Mouse (Mus musculus): Measurements from ENCODE around the gene Spata31d1a. TPM values are rescaled to one million over a fixed set of nuclear protein-coding genes. Genes with fewer than 3 reads are reported as not detected.
"Not testable (repeated sequence)": the region's sequence is repeated elsewhere in the genome, so short reads cannot be mapped to it uniquely, and the experiment has no call there.

The Spata31d1a gene
- polyA plus RNA-seq, 1 experiment from 2014 or later: not detected

GRCm38 (mm10) chr13:59731652-59732051 is 21.5 kb upstream of the Spata31d1a start, which contains the start of gene Spata31d1d:
Gene Spata31d1d, minus strand, starts transcription at chr13:59731752.
- Histone ChIP-seq H3K36me3 (no peaks in the 10 kb centered on the region), H3K4me1 (no peaks in the 10 kb centered on the region), H3K9me3 (no peaks in the 10 kb centered on the region), H3K27ac (no peak within 1 kb of the TSS), H3K4me2 (no peak within 1 kb of the TSS), H3K9ac (no peak within 1 kb of the TSS), H3K27me3 (no peaks in the 10 kb centered on the region), H3K4me3 (no peak within 1 kb of the TSS)
- WGBS: 53% methylated on average over 7 of the region's 7 CpGs
- no peak for ATAC-seq (ENCODE audit: insufficient number of reproducible peaks, low FRiP score, low TSS enrichment, low read depth)

GRCm38 (mm10) chr13:59728378-59729093 is 18.4 kb upstream of the Spata31d1a start:
- Histone ChIP-seq H3K36me3 (no peaks in the 10 kb centered on the region), H3K4me2 (no peak overlapping the region), H3K4me1 (peaks cover 5% of the 10 kb centered on the region), H3K27ac (no peak overlapping the region), H3K27me3 (no peaks in the 10 kb centered on the region), H3K4me3 (no peak overlapping the region), H3K9me3 (no peaks in the 10 kb centered on the region), H3K9ac (no peak overlapping the region)
- 28% methylated on average over 7 of the region's 7 CpGs for WGBS
- ATAC-seq (ENCODE audit: insufficient number of reproducible peaks, low FRiP score, low TSS enrichment, low read depth): peak; percentile 53; the same call in 1 of the 2 replicates

GRCm38 (mm10) chr13:59726139-59726867 is 16.2 kb upstream of the Spata31d1a start:
- H3K27me3 ChIP-seq: no peaks in the 10 kb centered on the region
- H3K9me3 ChIP-seq: no peaks in the 10 kb centered on the region
- no peak overlapping the region for H3K27ac ChIP-seq
- peak overlapping the region; percentile 3; the same call in 1 of the 2 replicates for H3K4me3 ChIP-seq
- no peak for ATAC-seq (ENCODE audit: insufficient number of reproducible peaks, low FRiP score, low TSS enrichment, low read depth)
- 24% methylated on average over 29 of the region's 29 CpGs for WGBS
- H3K36me3 ChIP-seq: no peaks in the 10 kb centered on the region
- H3K4me2 ChIP-seq: peak overlapping the region; percentile 39
- H3K9ac ChIP-seq: no peak overlapping the region
- H3K4me1 ChIP-seq: peaks cover 5% of the 10 kb centered on the region

GRCm38 (mm10) chr13:59722089-59722488 is 12.0 kb upstream of the Spata31d1a start:
- H3K4me2 ChIP-seq; H3K27me3 ChIP-seq; H3K4me3 ChIP-seq; H3K9ac ChIP-seq; H3K36me3 ChIP-seq; H3K27ac ChIP-seq; H3K9me3 ChIP-seq; ATAC-seq (ENCODE audit: insufficient number of reproducible peaks, low FRiP score, low TSS enrichment, low read depth): not testable (repeated sequence)
- peaks cover 13% of the 10 kb centered on the region for H3K4me1 ChIP-seq
- 78% methylated on average over 1 of the region's 1 CpGs for WGBS

- no peak overlapping the region for H3K4me3 ChIP-seq
- no peaks in the 10 kb centered on the region for H3K9me3 ChIP-seq
- ATAC-seq (ENCODE audit: insufficient number of reproducible peaks, low FRiP score, low TSS enrichment, low read depth): no peak
- WGBS: 76% methylated on average over 1 of the region's 1 CpGs
- no peaks in the 10 kb centered on the region for H3K27me3 ChIP-seq
- H3K4me2 ChIP-seq: no peak overlapping the region
- no peaks in the 10 kb centered on the region for H3K36me3 ChIP-seq
- H3K4me1 ChIP-seq: peaks cover 8% of the 10 kb centered on the region
- H3K27ac ChIP-seq: peak overlapping the region; percentile 22; the same call in 1 of the 2 replicates
- H3K9ac ChIP-seq: no peak overlapping the region
These were observed 9.3 kb upstream of the Spata31d1a start for GRCm38 (mm10) chr13:59719475-59719874.

- H3K9me3 ChIP-seq, H3K4me2 ChIP-seq, H3K27me3 ChIP-seq, H3K4me3 ChIP-seq, H3K36me3 ChIP-seq, H3K9ac ChIP-seq, H3K4me1 ChIP-seq: not testable (repeated sequence)
- 0 out of 2 replicates have a peak, but pooled peaks have one; percentile 45 for ATAC-seq (ENCODE audit: insufficient number of reproducible peaks, low FRiP score, low TSS enrichment, low read depth)
- H3K27ac ChIP-seq: peak overlapping the region; percentile 22; the same call in 1 of the 2 replicates
- 31% methylated on average over 6 of the region's 6 CpGs for WGBS
These were observed 8.8 kb upstream of the Spata31d1a start for GRCm38 (mm10) chr13:59718857-59719440.

GRCm38 (mm10) chr13:59713710-59714109 is 3.6 kb upstream of the Spata31d1a start:
- H3K4me1 ChIP-seq: no peaks in the 10 kb centered on the region
- H3K27me3 ChIP-seq: no peaks in the 10 kb centered on the region
- no peaks in the 10 kb centered on the region for H3K36me3 ChIP-seq
- ATAC-seq (ENCODE audit: insufficient number of reproducible peaks, low FRiP score, low TSS enrichment, low read depth): no peak
- 39% methylated on average over 3 of the region's 3 CpGs for WGBS
- H3K4me3 ChIP-seq: no peak overlapping the region
- H3K9ac ChIP-seq: no peak overlapping the region
- H3K9me3 ChIP-seq: no peaks in the 10 kb centered on the region
- no peak overlapping the region for H3K27ac ChIP-seq
- no peak overlapping the region for H3K4me2 ChIP-seq

GRCm38 (mm10) chr13:59711984-59712383 is 1.9 kb upstream of the Spata31d1a start, which contains the start of gene Spata31d1b:
Gene Spata31d1b, plus strand, starts transcription at chr13:59712284.
- ATAC-seq (ENCODE audit: insufficient number of reproducible peaks, low FRiP score, low TSS enrichment, low read depth): not testable (repeated sequence)

GRCm38 (mm10) chr13:59704562-59704961 is 5.6 kb downstream of the Spata31d1a start:
- ATAC-seq (ENCODE audit: insufficient number of reproducible peaks, low FRiP score, low TSS enrichment, low read depth): no peak
- H3K27ac ChIP-seq: no peak overlapping the region

More at GRCm38 (mm10) chr13:59711984-59712383, 1.9 kb upstream of the Spata31d1a start, which contains the start of gene Spata31d1b:
- not testable (repeated sequence) for H3K27ac ChIP-seq, H3K9ac ChIP-seq, H3K4me1 ChIP-seq, H3K4me3 ChIP-seq, H3K4me2 ChIP-seq, H3K9me3 ChIP-seq, H3K36me3 ChIP-seq, H3K27me3 ChIP-seq
- 60% methylated on average over 3 of the region's 3 CpGs for WGBS

GRCm38 (mm10) chr13:59703514-59703913 is 6.6 kb downstream of the Spata31d1a start:
- Histone ChIP-seq H3K27me3 (no peaks in the 10 kb centered on the region), H3K4me3 (no peak overlapping the region), H3K9ac (no peak overlapping the region), H3K9me3 (no peaks in the 10 kb centered on the region), H3K27ac (no peak overlapping the region), H3K4me2 (no peak overlapping the region), H3K36me3 (no peaks in the 10 kb centered on the region), H3K4me1 (no peaks in the 10 kb centered on the region)
- no peak for ATAC-seq (ENCODE audit: insufficient number of reproducible peaks, low FRiP score, low TSS enrichment, low read depth)
- 78% methylated on average over 12 of the region's 12 CpGs for WGBS

More at GRCm38 (mm10) chr13:59704562-59704961, 5.6 kb downstream of the Spata31d1a start:
- Histone ChIP-seq H3K4me2 (no peak overlapping the region), H3K4me3 (no peak overlapping the region), H3K9me3 (no peaks in the 10 kb centered on the region), H3K9ac (no peak overlapping the region), H3K4me1 (no peaks in the 10 kb centered on the region), H3K27me3 (no peaks in the 10 kb centered on the region), H3K36me3 (no peaks in the 10 kb centered on the region)
- 58% methylated on average over 12 of the region's 12 CpGs for WGBS

- WGBS: 47% methylated on average over 1 of the region's 1 CpGs
- H3K4me1 ChIP-seq; H3K27me3 ChIP-seq; H3K27ac ChIP-seq; ATAC-seq (ENCODE audit: insufficient number of reproducible peaks, low FRiP score, low TSS enrichment, low read depth); H3K4me3 ChIP-seq; H3K9ac ChIP-seq; H3K4me2 ChIP-seq; H3K36me3 ChIP-seq; H3K9me3 ChIP-seq: not testable (repeated sequence)
These were observed 10.0 kb downstream of the Spata31d1a start for GRCm38 (mm10) chr13:59700137-59700536.

- Histone ChIP-seq H3K4me3 (no peak overlapping the region), H3K9me3 (no peaks in the 10 kb centered on the region), H3K27ac (no peak overlapping the region), H3K4me1 (no peaks in the 10 kb centered on the region), H3K9ac (no peak overlapping the region), H3K4me2 (no peak overlapping the region), H3K27me3 (no peaks in the 10 kb centered on the region), H3K36me3 (no peaks in the 10 kb centered on the region)
- 91% methylated on average over 8 of the region's 8 CpGs for WGBS
- ATAC-seq (ENCODE audit: insufficient number of reproducible peaks, low FRiP score, low TSS enrichment, low read depth): no peak
These were observed 11.0 kb downstream of the Spata31d1a start for GRCm38 (mm10) chr13:59699131-59699530.
